Mouse (Mus musculus) limb, embryonic 13.5 days (tissue): ENCODE measurements around the gene 4833427G06Rik. TPM values are rescaled to one million over a fixed set of nuclear protein-coding genes. Genes with fewer than 3 reads are reported as not detected.
A peak's percentile ranks its signal among the peaks of the same experiment; 100 is the strongest.
"Not testable (repeated sequence)": the region's sequence is repeated elsewhere in the genome, so short reads cannot be mapped to it uniquely, and the experiment has no call there.

Experiments used
- ATAC-seq: fragments of 200-750 bp; cut with Nextera tagmentation; 2 replicates; pipeline ENCODE4 v1.8.0; 2017; ENCODE audit warnings: low read depth, moderate number of reproducible peaks, moderate TSS enrichment; ENCODE audit not compliant: low FRiP score
- H3K27ac ChIP-seq: fragments of 300-500 bp; sonication (generic); 2 replicates; pipeline ENCODE4 v1.5.1; 2015; ENCODE audit warnings: inconsistent platforms, mild to moderate bottlenecking, moderate library complexity
- H3K27me3 ChIP-seq: fragments of 300-500 bp; sonication (generic); 2 replicates; pipeline ENCODE4 v1.6.1; 2015; ENCODE audit warnings: mild to moderate bottlenecking, inconsistent platforms
- H3K36me3 ChIP-seq: fragments of 300-500 bp; sonication (generic); 2 replicates; pipeline ENCODE4 v1.6.1; 2015; ENCODE audit warnings: inconsistent platforms, mild to moderate bottlenecking, moderate library complexity
- H3K4me1 ChIP-seq: fragments of 300-500 bp; sonication (generic); 2 replicates; pipeline ENCODE4 v1.6.1; 2015; ENCODE audit warnings: inconsistent platforms
- H3K4me2 ChIP-seq: fragments of 300-500 bp; sonication (generic); replicated peaks from 2 replicates; pipeline ENCODE4 v1.6.1; 2015; ENCODE audit warnings: inconsistent platforms, mild to moderate bottlenecking, moderate library complexity
- H3K4me3 ChIP-seq: fragments of 300-500 bp; sonication (generic); 2 replicates; pipeline ENCODE4 v1.5.1; 2015; ENCODE audit warnings: moderate library complexity, mild to moderate bottlenecking, inconsistent platforms
- H3K9ac ChIP-seq: fragments of 300-500 bp; sonication (generic); 2 replicates; pipeline ENCODE4 v1.6.1; 2015; ENCODE audit warnings: mild to moderate bottlenecking, inconsistent platforms
- H3K9me3 ChIP-seq: fragments of 300-500 bp; sonication (generic); 2 replicates; pipeline ENCODE4 v1.6.1; 2016; ENCODE audit warnings: inconsistent platforms
- WGBS: fragments of 180-500 bp; shearing (Covaris S2); methylation state at CpG from one replicate; pipeline ENCODE4 v1.1.7; 2015; 5-methylcytosine and 5-hydroxymethylcytosine counted together
- polyA plus RNA-seq: library from polyadenylated mRNA; unstranded; fragments of >200 nt; fragmentation: Nextera tagmentation; extraction: Ambion mirVana; gene quantifications from 2 replicates; pipeline ENCODE4 v1.2.1, GENCODE M21; 2015

Gene 4833427G06Rik
- not detected in 2 replicates for polyA plus RNA-seq

GRCm38 (mm10) chr9:51101756-51102425, at the start of gene 4833427G06Rik:
4833427G06Rik (minus strand) TSS chr9:51102078.
- H3K9ac ChIP-seq = 0 out of 2 replicates have a peak within 1 kb of the TSS, but pooled peaks have one; percentile 36
- H3K27ac ChIP-seq = no peak within 1 kb of the TSS
- H3K4me3 ChIP-seq = peak within 1 kb of the TSS; percentile 61
- H3K36me3 ChIP-seq = no peaks in the 10 kb centered on the region
- no peaks in the 10 kb centered on the region for H3K9me3 ChIP-seq
- H3K27me3 ChIP-seq = peaks cover 30% of the 10 kb centered on the region
- ATAC-seq = peak; percentile 54; the same call in 1 of the 2 replicates
- H3K4me1 ChIP-seq = peaks cover 13% of the 10 kb centered on the region
- 4% methylated on average over 27 of the region's 27 CpGs for WGBS
- peak within 1 kb of the TSS; percentile 100 for H3K4me2 ChIP-seq

DNA sequence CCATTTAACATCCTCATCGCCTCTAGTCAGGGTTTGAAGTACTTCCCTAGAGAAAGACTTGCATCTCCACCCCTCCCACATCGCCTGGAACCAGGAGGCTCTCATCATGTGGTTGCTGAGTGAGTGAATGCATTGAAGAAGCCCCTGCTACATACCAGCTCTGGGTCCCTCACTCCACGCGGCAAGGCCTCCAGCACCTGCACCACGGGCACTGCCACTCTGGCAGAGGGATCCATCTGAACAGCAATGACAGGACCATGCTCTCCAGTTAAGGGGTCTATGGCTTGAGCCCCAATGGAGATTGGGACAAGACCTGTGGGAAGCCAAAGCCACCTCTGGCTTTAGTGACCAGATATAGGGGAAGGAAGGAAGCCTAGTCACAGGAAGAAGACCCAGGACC, 45.4 kb upstream of the 4833427G06Rik start:
- Histone ChIP-seq H3K27ac (no peak overlapping the region), H3K36me3 (no peaks in the 10 kb centered on the region), H3K9ac (no peak overlapping the region), H3K4me1 (peaks cover 29% of the 10 kb centered on the region), H3K27me3 (peaks cover 10% of the 10 kb centered on the region; the same call in 1 of the 2 replicates), H3K4me3 (no peak overlapping the region), H3K9me3 (no peaks in the 10 kb centered on the region), H3K4me2 (no peak overlapping the region)
- no peak for ATAC-seq
- WGBS = 74% methylated on average over 5 of the region's 5 CpGs

- peak; percentile 62 for ATAC-seq
- H3K4me3 ChIP-seq = no peak overlapping the region
- H3K36me3 ChIP-seq = no peaks in the 10 kb centered on the region
- no peak overlapping the region for H3K9ac ChIP-seq
- H3K27ac ChIP-seq = peak overlapping the region; percentile 33; the same call in 1 of the 2 replicates
- H3K4me1 ChIP-seq = peaks cover 23% of the 10 kb centered on the region
- WGBS = 32% methylated on average over 4 of the region's 4 CpGs
- H3K27me3 ChIP-seq = peaks cover 6% of the 10 kb centered on the region; the same call in 1 of the 2 replicates
- no peak overlapping the region for H3K4me2 ChIP-seq
- no peaks in the 10 kb centered on the region for H3K9me3 ChIP-seq
Measured at GRCm38 (mm10) chr9:51146496-51146895, 44.6 kb upstream of the 4833427G06Rik start.

GRCm38 (mm10) chr9:51144218-51144617, 42.3 kb upstream of the 4833427G06Rik start:
- H3K4me1 ChIP-seq = peaks cover 23% of the 10 kb centered on the region
- ATAC-seq = no peak

GRCm38 (mm10) chr9:51143437-51143836, 41.6 kb upstream of the 4833427G06Rik start:
- no peak overlapping the region for H3K27ac ChIP-seq
- WGBS = 75% methylated on average over 1 of the region's 1 CpGs
- no peaks in the 10 kb centered on the region for H3K36me3 ChIP-seq
- no peak overlapping the region for H3K9ac ChIP-seq
- H3K4me1 ChIP-seq = peaks cover 23% of the 10 kb centered on the region
- H3K9me3 ChIP-seq = no peaks in the 10 kb centered on the region
- H3K4me3 ChIP-seq = no peak overlapping the region
- H3K4me2 ChIP-seq = no peak overlapping the region
- no peak for ATAC-seq
- no peaks in the 10 kb centered on the region for H3K27me3 ChIP-seq

More at GRCm38 (mm10) chr9:51144218-51144617, 42.3 kb upstream of the 4833427G06Rik start:
- H3K36me3 ChIP-seq = no peaks in the 10 kb centered on the region
- H3K9ac ChIP-seq = no peak overlapping the region
- H3K27me3 ChIP-seq = no peaks in the 10 kb centered on the region
- no peak overlapping the region for H3K27ac ChIP-seq
- no peak overlapping the region for H3K4me3 ChIP-seq
- no peaks in the 10 kb centered on the region for H3K9me3 ChIP-seq
- WGBS = 75% methylated on average over 6 of the region's 6 CpGs
- no peak overlapping the region for H3K4me2 ChIP-seq

DNA sequence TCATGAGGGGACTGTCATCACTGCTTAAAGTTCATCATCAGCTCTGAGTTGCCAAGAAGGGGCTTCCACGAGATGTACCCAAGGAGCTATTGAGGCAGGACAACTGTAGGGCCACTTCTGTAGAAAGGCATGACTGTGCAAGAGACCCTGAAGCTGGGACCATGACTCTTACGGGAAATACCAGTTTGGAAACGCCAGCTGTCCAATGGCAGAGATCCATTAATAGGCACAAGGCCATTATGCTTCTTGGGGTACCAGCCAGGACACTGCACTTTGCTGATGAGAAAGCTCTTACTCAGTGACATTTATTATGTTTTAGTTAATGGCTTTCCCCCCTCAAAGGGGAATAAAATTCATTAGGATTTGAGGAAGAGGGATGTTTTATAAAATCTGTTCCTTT, 38.8 kb upstream of the 4833427G06Rik start:
- H3K27me3 ChIP-seq = no peaks in the 10 kb centered on the region
- no peaks in the 10 kb centered on the region for H3K36me3 ChIP-seq
- H3K4me2 ChIP-seq = no peak overlapping the region
- H3K27ac ChIP-seq = no peak overlapping the region
- no peaks in the 10 kb centered on the region for H3K4me1 ChIP-seq
- H3K4me3 ChIP-seq = no peak overlapping the region
- WGBS = 92% methylated on average over 3 of the region's 3 CpGs
- no peak for ATAC-seq
- H3K9me3 ChIP-seq = no peaks in the 10 kb centered on the region
- H3K9ac ChIP-seq = no peak overlapping the region

- H3K4me1 ChIP-seq, H3K4me3 ChIP-seq, ATAC-seq, H3K9me3 ChIP-seq, H3K27ac ChIP-seq, H3K36me3 ChIP-seq, H3K9ac ChIP-seq, H3K27me3 ChIP-seq, H3K4me2 ChIP-seq: not testable (repeated sequence)
- WGBS = 75% methylated on average over 1 of the region's 1 CpGs
Measured at GRCm38 (mm10) chr9:51139401-51139800, 37.5 kb upstream of the 4833427G06Rik start.

DNA sequence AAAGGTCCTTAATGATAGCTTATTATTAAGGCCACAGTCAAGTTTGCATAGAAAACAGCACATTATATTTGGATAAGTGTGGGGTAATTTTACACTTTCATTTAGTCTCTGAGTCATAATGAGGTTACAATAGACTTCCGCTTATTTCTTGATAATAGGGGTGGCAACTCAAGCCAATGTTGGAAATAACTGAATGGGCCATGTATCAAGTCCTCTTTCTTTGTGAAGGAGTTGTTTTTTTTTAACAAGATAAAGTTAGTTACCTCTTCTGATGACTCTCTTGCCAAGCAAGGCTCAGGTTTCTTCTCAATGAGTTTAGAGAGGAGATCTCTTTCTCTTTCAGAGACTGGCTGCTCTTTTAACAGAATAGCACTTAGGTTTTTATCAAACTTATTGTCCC, 36.4 kb upstream of the 4833427G06Rik start:
- no peaks in the 10 kb centered on the region for H3K27me3 ChIP-seq
- no peaks in the 10 kb centered on the region for H3K36me3 ChIP-seq
- whole genome bisulfite sequencing = 89% methylated on average over 1 of the region's 1 CpGs
- no peak overlapping the region for H3K9ac ChIP-seq
- H3K9me3 ChIP-seq = no peaks in the 10 kb centered on the region
- no peak overlapping the region for H3K4me2 ChIP-seq
- ATAC-seq = no peak
- H3K4me1 ChIP-seq = no peaks in the 10 kb centered on the region
- no peak overlapping the region for H3K27ac ChIP-seq
- H3K4me3 ChIP-seq = no peak overlapping the region

DNA sequence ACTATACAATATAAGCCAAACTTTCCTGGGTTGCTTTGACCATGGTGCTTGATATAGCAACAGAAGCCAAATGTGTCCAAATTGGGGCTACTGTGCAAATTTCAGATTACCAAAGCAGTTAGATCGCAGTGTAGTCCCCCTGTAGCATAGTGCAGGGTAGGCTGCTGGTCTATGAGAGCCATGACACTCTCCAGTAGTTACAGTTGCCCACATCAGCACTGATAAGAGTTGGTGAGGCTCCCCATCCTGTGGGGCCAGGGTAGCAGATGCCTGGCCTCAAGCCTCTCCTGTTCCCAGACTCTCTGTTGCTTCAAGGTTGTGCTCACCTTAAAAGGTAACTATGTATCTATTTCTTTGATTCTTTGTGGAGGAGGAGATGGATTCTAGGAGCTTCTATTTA, 36.0 kb upstream of the 4833427G06Rik start:
- Histone ChIP-seq H3K9ac (no peak overlapping the region), H3K27ac (no peak overlapping the region), H3K4me2 (no peak overlapping the region), H3K27me3 (no peaks in the 10 kb centered on the region), H3K4me3 (no peak overlapping the region), H3K36me3 (no peaks in the 10 kb centered on the region), H3K9me3 (no peaks in the 10 kb centered on the region), H3K4me1 (no peaks in the 10 kb centered on the region)
- 77% methylated on average over 1 of the region's 1 CpGs for WGBS
- ATAC-seq = no peak

- WGBS = 86% methylated on average over 4 of the region's 4 CpGs
- Histone ChIP-seq H3K4me3 (no peak overlapping the region), H3K36me3 (no peaks in the 10 kb centered on the region), H3K4me1 (no peaks in the 10 kb centered on the region), H3K4me2 (no peak overlapping the region), H3K27me3 (no peaks in the 10 kb centered on the region), H3K9ac (no peak overlapping the region), H3K27ac (no peak overlapping the region), H3K9me3 (no peaks in the 10 kb centered on the region)
- no peak for ATAC-seq
Measured at GRCm38 (mm10) chr9:51137432-51137831, 35.6 kb upstream of the 4833427G06Rik start.

DNA sequence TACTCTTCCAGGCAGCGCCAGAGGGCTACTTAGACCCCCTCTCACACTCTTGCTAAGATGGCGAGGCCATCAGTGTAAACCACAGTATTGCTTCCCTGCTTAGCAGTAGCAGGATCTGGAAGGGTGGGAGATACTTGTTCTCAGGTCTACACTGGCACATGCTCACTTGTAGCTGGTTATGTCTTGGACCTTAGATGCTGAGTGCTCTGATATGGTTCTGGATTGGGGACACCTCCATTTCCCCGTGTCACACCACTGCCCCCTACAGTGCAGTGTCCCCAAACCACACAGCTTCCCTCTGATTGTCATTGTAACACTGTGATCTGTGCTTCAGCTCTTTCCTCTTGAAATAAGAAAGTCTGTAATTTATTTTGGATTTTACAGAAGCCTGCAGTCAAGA, 35.1 kb upstream of the 4833427G06Rik start:
- 65% methylated on average over 3 of the region's 3 CpGs for WGBS
- no peak for ATAC-seq
- H3K9me3 ChIP-seq = no peaks in the 10 kb centered on the region
- no peak overlapping the region for H3K4me3 ChIP-seq
- H3K4me2 ChIP-seq = no peak overlapping the region
- H3K27me3 ChIP-seq = no peaks in the 10 kb centered on the region
- H3K4me1 ChIP-seq = no peaks in the 10 kb centered on the region
- no peak overlapping the region for H3K9ac ChIP-seq
- no peaks in the 10 kb centered on the region for H3K36me3 ChIP-seq
- H3K27ac ChIP-seq = no peak overlapping the region

GRCm38 (mm10) chr9:51114767-51115166, 12.9 kb upstream of the 4833427G06Rik start:
- H3K9me3 ChIP-seq = no peaks in the 10 kb centered on the region
- ATAC-seq = no peak
- no peak overlapping the region for H3K9ac ChIP-seq
- 82% methylated on average over 4 of the region's 4 CpGs for WGBS
- H3K27me3 ChIP-seq = peaks cover 4% of the 10 kb centered on the region; the same call in 1 of the 2 replicates
- H3K4me3 ChIP-seq = no peak overlapping the region
- H3K4me2 ChIP-seq = no peak overlapping the region
- no peaks in the 10 kb centered on the region for H3K4me1 ChIP-seq
- H3K36me3 ChIP-seq = no peaks in the 10 kb centered on the region
- no peak overlapping the region for H3K27ac ChIP-seq

DNA sequence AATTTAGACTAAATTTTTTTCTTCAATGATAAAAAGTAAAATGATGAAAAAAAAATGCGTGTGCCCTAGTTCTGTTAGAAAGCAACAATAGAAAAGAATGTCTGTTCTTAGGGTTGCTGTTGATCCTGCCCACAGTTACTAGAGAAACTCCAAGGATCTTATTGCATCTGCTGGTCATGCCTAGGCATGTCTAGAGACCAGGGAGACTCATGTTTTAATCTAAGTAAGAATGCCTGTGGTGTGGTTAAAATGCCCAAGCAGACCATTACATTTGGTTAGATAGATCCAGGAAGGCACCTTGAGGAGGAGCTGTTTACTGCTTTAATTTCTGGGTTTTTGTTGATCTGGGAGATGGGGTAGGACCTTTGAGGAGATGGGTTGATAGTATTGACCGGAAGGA, 3.9 kb upstream of the 4833427G06Rik start:
- Histone ChIP-seq H3K9me3 (no peaks in the 10 kb centered on the region), H3K4me3 (no peak overlapping the region), H3K27ac (no peak overlapping the region), H3K27me3 (peaks cover 23% of the 10 kb centered on the region), H3K4me1 (peaks cover 13% of the 10 kb centered on the region), H3K4me2 (no peak overlapping the region), H3K9ac (no peak overlapping the region), H3K36me3 (no peaks in the 10 kb centered on the region)
- 72% methylated on average over 2 of the region's 2 CpGs for WGBS
- ATAC-seq = no peak
